Mouse (Mus musculus) cortical plate, adult 2 months (tissue): ENCODE measurements around the gene Tent4b. TPM values are rescaled to one million over a fixed set of nuclear protein-coding genes. Genes with fewer than 3 reads are reported as not detected.

ENCODE experiments used
- H3K27ac ChIP-seq: fragments of 200-500 bp; 2 replicates; pipeline ENCODE4 v1.5.1; 2012; ENCODE audit warnings: low read length, control low read depth, inconsistent platforms; ENCODE audit not compliant: insufficient read depth
- H3K4me1 ChIP-seq: fragments of 200-500 bp; 2 replicates; pipeline ENCODE4 v1.6.1; 2011; ENCODE audit warnings: low read length; ENCODE audit not compliant: control insufficient read depth, insufficient read depth
- H3K4me3 ChIP-seq: fragments of 200-500 bp; 2 replicates; pipeline ENCODE4 v1.5.1; 2011; ENCODE audit warnings: mild to moderate bottlenecking, low read length, control low read depth; ENCODE audit not compliant: insufficient read depth
- CTCF ChIP-seq: fragments of 200-500 bp; IDR thresholded peaks from 2 replicates; pipeline ENCODE4 v1.5.1; 2011; ENCODE audit warnings: mild to moderate bottlenecking, control low read depth, low read length; ENCODE audit not compliant: insufficient read depth; ENCODE audit errors: extremely low read depth
- POLR2A ChIP-seq: fragments of 200-500 bp; IDR thresholded peaks from 2 replicates; pipeline ENCODE4 v1.6.1; 2011; ENCODE audit warnings: mild to moderate bottlenecking, low read length, control low read depth; ENCODE audit not compliant: insufficient read depth; ENCODE audit errors: extremely low read depth
- polyA plus RNA-seq: library from polyadenylated mRNA; depleted of rRNA; stranded (reverse); fragments of >200 nt; gene quantifications from 2 replicates; pipeline ENCODE4 v1.2.3, GENCODE M21; 2012

Gene Tent4b
- polyA plus RNA-seq, 1 experiment = 26.4 TPM

GRCm38 (mm10) chr8:88258024-88258423 lies 59.0 kb downstream of the Tent4b start:
- H3K27ac ChIP-seq = no peak overlapping the region
- H3K4me3 ChIP-seq = no peak overlapping the region
- TF ChIP-seq POLR2A (no peak), CTCF (no peak)
- H3K4me1 ChIP-seq = no peaks in the 10 kb centered on the region

- H3K27ac ChIP-seq = no peak overlapping the region
- TF ChIP-seq CTCF = no peak
- TF ChIP-seq POLR2A = no peak
- no peaks in the 10 kb centered on the region for H3K4me1 ChIP-seq
- no peak overlapping the region for H3K4me3 ChIP-seq
These were observed 59.5 kb downstream of the Tent4b start for GRCm38 (mm10) chr8:88258544-88258943.

- H3K4me1 ChIP-seq = no peaks in the 10 kb centered on the region
- TF ChIP-seq POLR2A (no peak), CTCF (no peak)
- no peak overlapping the region for H3K4me3 ChIP-seq
- H3K27ac ChIP-seq = no peak overlapping the region
These were observed 61.5 kb downstream of the Tent4b start for GRCm38 (mm10) chr8:88260466-88260980.

- Histone ChIP-seq H3K27ac (no peak overlapping the region), H3K4me1 (no peaks in the 10 kb centered on the region), H3K4me3 (no peak overlapping the region)
- TF ChIP-seq POLR2A = no peak
- no peak for TF ChIP-seq CTCF
These were observed 64.0 kb downstream of the Tent4b start for GRCm38 (mm10) chr8:88262831-88263635.

GRCm38 (mm10) chr8:88265511-88265910 lies 66.5 kb downstream of the Tent4b start:
- TF ChIP-seq CTCF (no peak), POLR2A (no peak)
- Histone ChIP-seq H3K27ac (no peak overlapping the region), H3K4me1 (no peaks in the 10 kb centered on the region), H3K4me3 (no peak overlapping the region)

- no peak for TF ChIP-seq POLR2A
- TF ChIP-seq CTCF = peak; percentile 88
- H3K27ac ChIP-seq = no peak overlapping the region
- H3K4me3 ChIP-seq = no peak overlapping the region
- no peaks in the 10 kb centered on the region for H3K4me1 ChIP-seq
These were observed 67.3 kb downstream of the Tent4b start for GRCm38 (mm10) chr8:88266170-88266800.

GRCm38 (mm10) chr8:88266801-88267403 lies 67.9 kb downstream of the Tent4b start:
- H3K4me3 ChIP-seq = no peak overlapping the region
- TF ChIP-seq POLR2A = no peak
- TF ChIP-seq CTCF = no peak

GRCm38 (mm10) chr8:88269107-88269875 lies 70.3 kb downstream of the Tent4b start:
- no peak overlapping the region for H3K27ac ChIP-seq
- TF ChIP-seq CTCF = no peak
- no peak for TF ChIP-seq POLR2A
- no peak overlapping the region for H3K4me3 ChIP-seq
- no peaks in the 10 kb centered on the region for H3K4me1 ChIP-seq

More at GRCm38 (mm10) chr8:88266801-88267403, 67.9 kb downstream of the Tent4b start:
- no peak overlapping the region for H3K27ac ChIP-seq
- H3K4me1 ChIP-seq = no peaks in the 10 kb centered on the region

- no peak overlapping the region for H3K27ac ChIP-seq
- no peak overlapping the region for H3K4me3 ChIP-seq
- TF ChIP-seq CTCF (no peak), POLR2A (no peak)
- H3K4me1 ChIP-seq = no peaks in the 10 kb centered on the region
These were observed 71.1 kb downstream of the Tent4b start for GRCm38 (mm10) chr8:88270086-88270485.
